Mouse (Mus musculus) Muller cell, postnatal 12 days (primary cell): ENCODE results near the gene Smco3.
"Not testable (repeated sequence)": the region's sequence is repeated elsewhere in the genome, so short reads cannot be mapped to it uniquely, and the experiment has no call there.

Source experiments
- DNase-seq: peaks from one replicate; pipeline ENCODE4 v3.0.0-alpha.2; 2015; ENCODE audit errors: inconsistent ontology term

Smco3 gene

GRCm38 (mm10) chr6:136835352-136835751, at the start of gene Smco3:
TSS of gene Smco3 (minus strand) at chr6:136835452.
- DNase-seq = no peak

- DNase-seq = not testable (repeated sequence)
These were observed 49.5 kb upstream of the Smco3 start for GRCm38 (mm10) chr6:136884766-136885165.

- DNase-seq = no peak
These were observed 48.7 kb upstream of the Smco3 start for GRCm38 (mm10) chr6:136883961-136884360.

GRCm38 (mm10) chr6:136883431-136883915, 48.2 kb upstream of the Smco3 start:
- DNase-seq = no peak

GRCm38 (mm10) chr6:136881678-136882077, 46.4 kb upstream of the Smco3 start:
- no peak for DNase-seq

GRCm38 (mm10) chr6:136875670-136876069, 40.4 kb upstream of the Smco3 start, which contains the start of gene Mgp:
TSS of gene Mgp (minus strand) at chr6:136875823.
- no peak for DNase-seq

GRCm38 (mm10) chr6:136874599-136874998, 39.3 kb upstream of the Smco3 start:
- DNase-seq = no peak

GRCm38 (mm10) chr6:136868921-136869320, 33.7 kb upstream of the Smco3 start:
- no peak for DNase-seq

GRCm38 (mm10) chr6:136866150-136866549, 30.9 kb upstream of the Smco3 start:
- no peak for DNase-seq

- DNase-seq = no peak
These were observed 30.1 kb upstream of the Smco3 start for GRCm38 (mm10) chr6:136865360-136865759.

GRCm38 (mm10) chr6:136861020-136861419, 25.8 kb upstream of the Smco3 start:
- peak; percentile 15 for DNase-seq

GRCm38 (mm10) chr6:136858420-136858819, 23.2 kb upstream of the Smco3 start:
- DNase-seq = no peak

GRCm38 (mm10) chr6:136857873-136858260, 22.6 kb upstream of the Smco3 start:
- DNase-seq = no peak

- DNase-seq = no peak
These were observed 22.1 kb upstream of the Smco3 start, which contains the start of gene Art4 for GRCm38 (mm10) chr6:136857186-136857872. TSS of gene Art4 (minus strand) at chr6:136857733.

GRCm38 (mm10) chr6:136856071-136856636, 20.9 kb upstream of the Smco3 start:
- DNase-seq = no peak

GRCm38 (mm10) chr6:136855183-136855582, 19.9 kb upstream of the Smco3 start:
- DNase-seq = no peak

GRCm38 (mm10) chr6:136854361-136854781, 19.1 kb upstream of the Smco3 start:
- DNase-seq = no peak

- peak; percentile 5 for DNase-seq
These were observed 17.5 kb upstream of the Smco3 start for GRCm38 (mm10) chr6:136852762-136853161.

GRCm38 (mm10) chr6:136852348-136852747, 17.1 kb upstream of the Smco3 start:
- no peak for DNase-seq

GRCm38 (mm10) chr6:136850267-136850666, 15.0 kb upstream of the Smco3 start:
- DNase-seq = no peak

GRCm38 (mm10) chr6:136848971-136849370, 13.7 kb upstream of the Smco3 start:
- DNase-seq = no peak

GRCm38 (mm10) chr6:136848399-136848798, 13.1 kb upstream of the Smco3 start:
- DNase-seq = no peak

- DNase-seq = peak; percentile 6
These were observed 12.5 kb upstream of the Smco3 start for GRCm38 (mm10) chr6:136847790-136848189.
